Mouse (Mus musculus) CD4-positive helper T cell, adult 2 months (primary cell): ENCODE measurements around the gene Wdr78.
A peak's percentile ranks its signal among the peaks of the same experiment; 100 is the strongest.

Source experiments
- DNase-seq: peaks from one replicate; pipeline ENCODE4 v3.0.0-alpha.2; 2012; ENCODE audit warnings: low read depth, missing footprints, low spot score

Wdr78 gene

GRCm38 (mm10) chr4:103056909-103057308 is 57.4 kb downstream of the Wdr78 start:
- DNase-seq: no peak

- no peak for DNase-seq
Measured at GRCm38 (mm10) chr4:103048046-103048445, 66.3 kb downstream of the Wdr78 start.

GRCm38 (mm10) chr4:103042997-103043396 is 71.4 kb downstream of the Wdr78 start:
- peak; percentile 12 for DNase-seq

- DNase-seq: no peak
Measured at GRCm38 (mm10) chr4:103039838-103040191, 74.5 kb downstream of the Wdr78 start.

- DNase-seq: peak; percentile 43
Measured at GRCm38 (mm10) chr4:103039103-103039837, 75.1 kb downstream of the Wdr78 start.

- no peak for DNase-seq
Measured at GRCm38 (mm10) chr4:103028177-103029088, 85.9 kb downstream of the Wdr78 start.

- no peak for DNase-seq
Measured at GRCm38 (mm10) chr4:103027745-103028144, 86.6 kb downstream of the Wdr78 start.

GRCm38 (mm10) chr4:103026621-103027020 is 87.7 kb downstream of the Wdr78 start, which contains the start of gene Insl5:
Gene Insl5, minus strand, starts transcription at chr4:103026842.
- no peak for DNase-seq

- DNase-seq: no peak
Measured at GRCm38 (mm10) chr4:103013490-103013889, 100.9 kb downstream of the Wdr78 start.

- DNase-seq: no peak
Measured at GRCm38 (mm10) chr4:103011823-103012222, 102.5 kb downstream of the Wdr78 start.

- no peak for DNase-seq
Measured at GRCm38 (mm10) chr4:103010734-103011133, 103.6 kb downstream of the Wdr78 start.

GRCm38 (mm10) chr4:103006943-103007418 is 107.4 kb downstream of the Wdr78 start:
- DNase-seq: peak; percentile 67

GRCm38 (mm10) chr4:103006266-103006665 is 108.1 kb downstream of the Wdr78 start:
- DNase-seq: no peak

GRCm38 (mm10) chr4:103005190-103005945 is 109.0 kb downstream of the Wdr78 start:
- DNase-seq: no peak

- DNase-seq: no peak
Measured at GRCm38 (mm10) chr4:103004681-103005080, 109.7 kb downstream of the Wdr78 start.

GRCm38 (mm10) chr4:102991685-102992084 is 122.7 kb downstream of the Wdr78 start:
- DNase-seq: no peak

- DNase-seq: peak; percentile 65
Measured at GRCm38 (mm10) chr4:102990595-102991340, 123.6 kb downstream of the Wdr78 start.

GRCm38 (mm10) chr4:102990016-102990415 is 124.3 kb downstream of the Wdr78 start:
- DNase-seq: no peak

- peak; percentile 36 for DNase-seq
Measured at GRCm38 (mm10) chr4:102989391-102989790, 125.0 kb downstream of the Wdr78 start.

- DNase-seq: no peak
Measured at GRCm38 (mm10) chr4:102988526-102988925, 125.8 kb downstream of the Wdr78 start.
